Mouse (Mus musculus) CH12.LX (cell line): ENCODE measurements around the gene Ank3. TPM values are rescaled to one million over a fixed set of nuclear protein-coding genes. Genes with fewer than 3 reads are reported as not detected.

Experiments
- DNase-seq: peaks from one replicate; pipeline ENCODE4 v3.0.0-alpha.2; 2013; ENCODE audit errors: extremely low read depth
- H3K27ac ChIP-seq: 2 replicates; pipeline ENCODE4 v1.5.1; 2012; ENCODE audit warnings: low read depth, mild to moderate bottlenecking, control low read depth, moderate library complexity; ENCODE audit not compliant: insufficient read depth
- H3K27me3 ChIP-seq: replicated peaks from 2 replicates; pipeline ENCODE3; 2012; ENCODE audit warnings: inconsistent platforms
- H3K36me3 ChIP-seq, 2 experiments: replicated peaks in 1 of 2; 2 replicates each; pipeline versions ENCODE3 to v1.6.1; 2012; ENCODE audit warnings: inconsistent platforms in 1 of 2, low read length in 1 of 2, mild to moderate bottlenecking in 1 of 2, mixed read lengths in 1 of 2, moderate library complexity in 1 of 2; ENCODE audit not compliant: control insufficient read depth in 1 of 2, insufficient read depth in 1 of 2
- H3K4me1 ChIP-seq, 2 experiments: 2 replicates each; pipeline ENCODE4 v1.6.1; 2012; ENCODE audit warnings: inconsistent platforms in 1 of 2, moderate library complexity in 1 of 2; ENCODE audit not compliant: insufficient read depth in 2 of 2, control insufficient read depth in 1 of 2
- H3K4me2 ChIP-seq: 2 replicates; pipeline ENCODE4 v1.6.1; 2012; ENCODE audit warnings: low read depth, mild to moderate bottlenecking, control low read depth; ENCODE audit not compliant: poor library complexity, insufficient read depth, severe bottlenecking
- H3K4me3 ChIP-seq, 3 experiments: fragments of 150-350 bp in 1 of 3; sonication (generic) in 1 of 3; replicated peaks in 1 of 3; 2 replicates each; pipeline versions ENCODE3 to v1.5.1; 2011 to 2012; ENCODE audit warnings: low read depth in 2 of 3, low read length in 2 of 3, mild to moderate bottlenecking in 2 of 3, moderate library complexity in 2 of 3, control low read depth in 1 of 3, improper control_type of control experiment in 1 of 3, inconsistent platforms in 1 of 3, mixed read lengths in 1 of 3; ENCODE audit not compliant: poor library complexity in 1 of 3
- H3K79me2 ChIP-seq: replicated peaks from 2 replicates; pipeline ENCODE4 v1.6.1; 2012; ENCODE audit warnings: mild to moderate bottlenecking, moderate library complexity; ENCODE audit not compliant: control insufficient read depth, poor library complexity, insufficient read depth, severe bottlenecking; ENCODE audit errors: extremely low read depth
- H3K9ac ChIP-seq: 2 replicates; pipeline ENCODE4 v1.6.1; 2012; ENCODE audit warnings: low read depth, mild to moderate bottlenecking, control low read depth, moderate library complexity; ENCODE audit not compliant: insufficient read depth
- H3K9me3 ChIP-seq: replicated peaks from 2 replicates; pipeline ENCODE3; 2012; ENCODE audit warnings: low read length, inconsistent platforms, mixed read lengths
- BHLHE40 ChIP-seq: IDR thresholded peaks from 2 replicates; pipeline ENCODE4 v1.6.1; 2011; ENCODE audit warnings: mild to moderate bottlenecking, low read depth, low read length, improper control_type of control experiment
- CHD1 ChIP-seq: IDR thresholded peaks from 2 replicates; pipeline ENCODE4 v1.6.1; 2012; ENCODE audit warnings: low read depth, low read length, improper control_type of control experiment, inconsistent platforms
- CTCF ChIP-seq, 2 experiments: IDR thresholded peaks in 1 of 2; conservative IDR thresholded peaks in 1 of 2; 2 replicates each; pipeline ENCODE4 v1.5.1; 2011 to 2012; ENCODE audit warnings: low read depth in 2 of 2, low read length in 2 of 2, improper control_type of control experiment in 1 of 2, inconsistent platforms in 1 of 2, mild to moderate bottlenecking in 1 of 2, moderate library complexity in 1 of 2
- HCFC1 ChIP-seq: IDR thresholded peaks from 2 replicates; pipeline ENCODE4 v1.6.1; 2012; ENCODE audit warnings: low read depth, mild to moderate bottlenecking, inconsistent platforms, low read length, improper control_type of control experiment
- IRF4 ChIP-seq: IDR thresholded peaks from 2 replicates; pipeline ENCODE4 v1.6.1; 2014; ENCODE audit warnings: low read depth, mild to moderate bottlenecking, inconsistent platforms, low read length, improper control_type of control experiment
- KAT2A ChIP-seq: IDR thresholded peaks from 2 replicates; pipeline ENCODE4 v1.6.1; 2012; ENCODE audit warnings: low read length, improper control_type of control experiment, inconsistent platforms; ENCODE audit not compliant: insufficient replicate concordance
- MAFK ChIP-seq: IDR thresholded peaks from 2 replicates; pipeline ENCODE4 v1.6.1; 2011; ENCODE audit warnings: low read length, improper control_type of control experiment; ENCODE audit not compliant: insufficient replicate concordance
- MAZ ChIP-seq: IDR thresholded peaks from 2 replicates; pipeline ENCODE4 v1.6.1; 2012; ENCODE audit warnings: low read depth, mild to moderate bottlenecking, inconsistent platforms, low read length, improper control_type of control experiment, moderate library complexity
- MYC ChIP-seq: IDR thresholded peaks from 2 replicates; pipeline ENCODE4 v1.6.1; 2011; ENCODE audit warnings: low read depth, mild to moderate bottlenecking, improper control_type of control experiment, low read length
- NELFE ChIP-seq: IDR thresholded peaks from 2 replicates; pipeline ENCODE4 v1.6.1; 2011; ENCODE audit warnings: low read depth, low read length, improper control_type of control experiment
- RAD21 ChIP-seq: IDR thresholded peaks from 2 replicates; pipeline ENCODE4 v1.6.1; 2011; ENCODE audit warnings: low read depth, mild to moderate bottlenecking, low read length, improper control_type of control experiment, moderate library complexity
- RCOR1 ChIP-seq: conservative IDR thresholded peaks from 2 replicates; pipeline ENCODE4 v1.6.1; 2012; ENCODE audit warnings: low read depth, mild to moderate bottlenecking, inconsistent platforms, low read length, improper control_type of control experiment
- SIN3A ChIP-seq: IDR thresholded peaks from 2 replicates; pipeline ENCODE4 v1.6.1; 2012; ENCODE audit warnings: low read length, improper control_type of control experiment, inconsistent platforms
- SMC3 ChIP-seq: IDR thresholded peaks from 2 replicates; pipeline ENCODE4 v1.6.1; 2011; ENCODE audit warnings: low read depth, low read length, improper control_type of control experiment
- TBP ChIP-seq: conservative IDR thresholded peaks from 2 replicates; pipeline ENCODE4 v1.6.1; 2011; ENCODE audit warnings: low read depth, low read length, improper control_type of control experiment
- UBTF ChIP-seq: IDR thresholded peaks from 2 replicates; pipeline ENCODE4 v1.6.1; 2012; ENCODE audit warnings: low read depth, mild to moderate bottlenecking, inconsistent platforms, low read length, improper control_type of control experiment, moderate library complexity
- USF1 ChIP-seq: IDR thresholded peaks from 2 replicates; pipeline ENCODE4 v1.6.1; 2014; ENCODE audit warnings: low read depth, mild to moderate bottlenecking, inconsistent platforms, low read length, improper control_type of control experiment
- USF2 ChIP-seq: conservative IDR thresholded peaks from 2 replicates; pipeline ENCODE4 v1.6.1; 2011; ENCODE audit warnings: low read depth, low read length, improper control_type of control experiment
- ZKSCAN1 ChIP-seq: IDR thresholded peaks from 2 replicates; pipeline ENCODE4 v1.6.1; 2012; ENCODE audit warnings: low read depth, inconsistent platforms, low read length, improper control_type of control experiment, borderline replicate concordance
- ZMIZ1 ChIP-seq: IDR thresholded peaks from 2 replicates; pipeline ENCODE4 v1.6.1; 2012; ENCODE audit warnings: low read depth, mild to moderate bottlenecking, inconsistent platforms, low read length, improper control_type of control experiment
- dilution Hi-C: fragments of 300-500 bp; cut with MboI; formaldehyde crosslinking; loops from 2 replicates; pipeline ENCODE4 v1.14.3; 2020; ENCODE audit warnings: low sequenced_read_pairs; ENCODE audit not compliant: extremely low pct_unique_long_range_greater_than_20kb, extremely low pct_ligation_motif_present
- in situ Hi-C: fragments of 300-500 bp; cut with MboI; formaldehyde crosslinking; loops from 3 replicates; pipeline ENCODE4 v1.14.3; 2019; ENCODE audit warnings: low sequenced_read_pairs, low pct_ligation_motif_present, low pct_unique_long_range_greater_than_20kb, mixed read lengths
- polyA plus RNA-seq: library from polyadenylated mRNA; unstranded; fragments of >175 nt; gene quantifications from 2 replicates; pipeline ENCODE4 v1.2.1, GENCODE M21; 2012; ENCODE audit warnings: low read depth; ENCODE audit not compliant: insufficient read length
- total RNA-seq, 2 experiments: library from RNA; depleted of rRNA; stranded (reverse); fragments of 300-350 nt in 1 of 2; fragments of >200 nt in 1 of 2; gene quantifications; 2 replicates each; pipeline ENCODE4 v1.2.3; 2012 to 2014

Ank3 gene
- total and polyA plus RNA-seq, 3 experiments: 4.7 to 8.3 (median 6.2) TPM

GRCm38 (mm10) chr10:69941001-69941400 is 542.4 kb downstream of the Ank3 start:
- Histone ChIP-seq H3K4me2 (no peak overlapping the region), H3K9ac (no peak overlapping the region), H3K79me2 (no peaks in the 10 kb centered on the region), H3K9me3 (no peaks in the 10 kb centered on the region), H3K27ac (no peak overlapping the region), H3K36me3 (peaks cover 0 to 26% of the 10 kb centered on the region in 2 experiments), H3K4me3 (no peak overlapping the region), H3K4me1 (peaks cover 2 to 17% of the 10 kb centered on the region in 2 experiments; a peak in 1 of 4 replicates), H3K27me3 (no peaks in the 10 kb centered on the region)
- dilution Hi-C loops (no loop called here), in situ Hi-C loops (no loop called here)
- TF ChIP-seq USF2 (no peak), RCOR1 (no peak), KAT2A (no peak), NELFE (no peak), HCFC1 (no peak), MAFK (no peak), RAD21 (no peak), MAZ (no peak), CTCF (conservative IDR thresholded peaks at IDR 0.05 in 1 of 2, IDR thresholded peaks at IDR 0.05 in 1 of 2; ENCODE audit: low read depth in 2 of 2, low read length in 2 of 2) (no peak), IRF4 (no peak), SMC3 (no peak), MYC (no peak), BHLHE40 (no peak)
- no peak for DNase-seq

- Histone ChIP-seq H3K27ac (no peak overlapping the region), H3K36me3 (peaks cover 0 to 2% of the 10 kb centered on the region in 2 experiments), H3K9me3 (no peaks in the 10 kb centered on the region), H3K9ac (no peak overlapping the region), H3K27me3 (no peaks in the 10 kb centered on the region), H3K4me3 (no peak overlapping the region), H3K79me2 (no peaks in the 10 kb centered on the region), H3K4me1 (peaks cover 2 to 17% of the 10 kb centered on the region in 2 experiments; a peak in 1 of 4 replicates), H3K4me2 (no peak overlapping the region)
- TF ChIP-seq UBTF: no peak
- TF ChIP-seq CTCF (conservative IDR thresholded peaks at IDR 0.05 in 1 of 2, IDR thresholded peaks at IDR 0.05 in 1 of 2; ENCODE audit: low read depth in 2 of 2, low read length in 2 of 2): no peak
- no peak for TF ChIP-seq CHD1
- TF ChIP-seq USF1: no peak
- no peak for TF ChIP-seq SIN3A
- no peak for TF ChIP-seq ZMIZ1
- TF ChIP-seq RAD21: no peak
- TF ChIP-seq ZKSCAN1: no peak
- TF ChIP-seq TBP: no peak
- in situ Hi-C loops (no loop called here), dilution Hi-C loops (no loop called here)
- DNase-seq: no peak
These were observed 546.3 kb downstream of the Ank3 start for GRCm38 (mm10) chr10:69944845-69945244.
